Mouse (Mus musculus) ES-E14 (cell line): ENCODE data around the gene Snapc4. TPM values are rescaled to one million over a fixed set of nuclear protein-coding genes. Genes with fewer than 3 reads are reported as not detected.

Experiments
- DNase-seq: peaks from one replicate; pipeline ENCODE4 v3.0.0-alpha.2; 2013; ENCODE audit warnings: low read depth, low spot score
- H3K27ac ChIP-seq: 2 replicates; pipeline ENCODE4 v1.5.1; 2012; ENCODE audit warnings: low read depth, mild to moderate bottlenecking, low read length, moderate library complexity, mixed read lengths; ENCODE audit not compliant: poor library complexity, insufficient read depth, severe bottlenecking
- H3K36me3 ChIP-seq: 2 replicates; pipeline ENCODE4 v1.6.1; 2012; ENCODE audit warnings: mild to moderate bottlenecking, low read length, moderate library complexity, mixed read lengths; ENCODE audit not compliant: control insufficient read depth, poor library complexity, insufficient read depth, severe bottlenecking
- H3K4me1 ChIP-seq, 2 experiments: fragments of 150-350 bp in 1 of 2; sonication (generic) in 1 of 2; 2 replicates each; pipeline ENCODE4 v1.6.1; 2012; ENCODE audit warnings: low read length in 2 of 2, mild to moderate bottlenecking in 1 of 2, mixed read lengths in 1 of 2; ENCODE audit not compliant: control insufficient read depth in 2 of 2, insufficient read depth in 2 of 2, poor library complexity in 1 of 2
- H3K4me3 ChIP-seq, 2 experiments: fragments of 150-350 bp in 1 of 2; sonication (generic) in 1 of 2; 2 replicates each; pipeline ENCODE4 v1.5.1; 2012; ENCODE audit warnings: low read length in 2 of 2, low read depth in 1 of 2, mild to moderate bottlenecking in 1 of 2, mixed read lengths in 1 of 2; ENCODE audit not compliant: insufficient read depth in 1 of 2, poor library complexity in 1 of 2, severe bottlenecking in 1 of 2
- H3K9ac ChIP-seq: 2 replicates; pipeline ENCODE4 v1.6.1; 2012; ENCODE audit warnings: low read depth, mild to moderate bottlenecking, low read length, mixed read lengths; ENCODE audit not compliant: poor library complexity, insufficient read depth, severe bottlenecking
- H3K9me3 ChIP-seq: fragments of 150-350 bp; sonication (generic); 2 replicates; pipeline ENCODE4 v1.6.1; 2012; ENCODE audit warnings: low read depth, mild to moderate bottlenecking, low read length; ENCODE audit not compliant: control insufficient read depth, insufficient read depth
- CHD2 ChIP-seq: IDR thresholded peaks from 2 replicates; pipeline ENCODE4 v1.6.1; 2014; ENCODE audit warnings: mild to moderate bottlenecking, low read depth, low read length, inconsistent platforms
- HCFC1 ChIP-seq: IDR thresholded peaks from 2 replicates; pipeline ENCODE4 v1.6.1; 2012; ENCODE audit warnings: low read length, inconsistent platforms, borderline replicate concordance; ENCODE audit not compliant: insufficient read depth
- MAFK ChIP-seq: IDR thresholded peaks from 2 replicates; pipeline ENCODE4 v1.6.1; 2014; ENCODE audit warnings: mild to moderate bottlenecking, low read depth, low read length, inconsistent platforms; ENCODE audit not compliant: insufficient read depth
- ZC3H11A ChIP-seq: IDR thresholded peaks from 2 replicates; pipeline ENCODE4 v1.6.1; 2012; ENCODE audit warnings: low read depth, mild to moderate bottlenecking, inconsistent platforms, low read length, borderline replicate concordance
- ZNF384 ChIP-seq: IDR thresholded peaks from 2 replicates; pipeline ENCODE4 v1.6.1; 2012; ENCODE audit warnings: low read depth, low read length, inconsistent platforms
- in situ Hi-C, 2 experiments: fragments of 600-800 bp; cut with MboI; formaldehyde crosslinking; loops; one replicate each; pipeline ENCODE4 v1.15.1; 2025; ENCODE audit warnings: low sequenced_read_pairs in 2 of 2, inconsistent platforms in 1 of 2; ENCODE audit not compliant: unreplicated experiment in 2 of 2
- total RNA-seq: library from RNA; depleted of rRNA; stranded (reverse); fragments of 300-350 nt; gene quantifications from 2 replicates; pipeline ENCODE4 v1.2.3, GENCODE M21; 2012

Gene Snapc4
- total RNA-seq, 1 experiment = 79.2 TPM

DNA sequence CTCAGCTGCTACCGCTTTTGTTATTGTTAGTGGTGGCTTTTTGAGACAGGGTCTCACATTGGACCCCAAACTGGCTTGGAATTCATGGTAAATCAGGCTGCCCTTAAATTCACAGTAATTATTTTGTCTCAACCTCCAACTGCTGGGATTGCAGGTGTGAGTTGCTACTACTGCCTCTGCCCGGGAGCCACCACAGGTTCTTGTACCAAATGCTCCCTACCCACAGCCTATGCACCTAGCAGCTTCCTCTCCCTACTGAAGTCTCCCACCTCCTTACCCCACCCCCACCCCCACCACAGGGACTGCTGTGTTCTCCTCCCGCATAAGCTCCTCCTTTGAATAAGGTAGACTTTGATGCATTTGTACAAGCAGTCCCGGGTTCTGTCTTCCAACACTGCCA lies 24.2 kb downstream of the Snapc4 start:
- in situ Hi-C loops = no loop called here
- Histone ChIP-seq H3K4me3 (no peak overlapping the region), H3K36me3 (no peaks in the 10 kb centered on the region), H3K9ac (no peak overlapping the region), H3K4me1 (peaks cover 0 to 17% of the 10 kb centered on the region in 2 experiments; a peak in 2 of 4 replicates), H3K9me3 (no peaks in the 10 kb centered on the region), H3K27ac (no peak overlapping the region)
- DNase-seq = no peak
- TF ChIP-seq MAFK = no peak
- no peak for TF ChIP-seq ZC3H11A
- no peak for TF ChIP-seq HCFC1
- TF ChIP-seq CHD2 = no peak
- no peak for TF ChIP-seq ZNF384

DNA sequence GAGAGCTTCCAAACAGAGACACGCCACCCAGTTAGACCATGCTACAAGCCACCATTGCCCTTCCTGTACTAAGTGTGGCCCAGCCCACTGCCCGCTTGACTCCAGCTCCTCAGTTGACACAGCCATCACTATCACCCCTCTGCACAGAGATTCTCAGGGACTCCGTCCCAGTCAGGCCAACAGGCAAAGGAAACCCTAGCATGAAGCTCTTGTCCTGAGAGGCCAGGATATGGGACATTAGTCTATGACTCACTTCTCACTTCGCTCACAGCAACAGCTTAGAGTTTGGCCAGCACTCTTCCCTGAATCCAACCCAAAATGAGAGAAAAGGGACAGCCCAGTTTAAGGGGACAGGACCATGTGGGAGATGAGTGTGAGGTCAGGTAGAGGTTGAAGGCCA lies 26.1 kb downstream of the Snapc4 start:
- Histone ChIP-seq H3K9ac (no peak overlapping the region), H3K9me3 (no peaks in the 10 kb centered on the region), H3K4me1 (peaks cover 0 to 22% of the 10 kb centered on the region in 2 experiments; a peak in 3 of 4 replicates), H3K27ac (no peak overlapping the region), H3K4me3 (no peak overlapping the region), H3K36me3 (peaks cover 2% of the 10 kb centered on the region; the same call in 1 of the 2 replicates)
- TF ChIP-seq ZC3H11A = no peak
- no peak for TF ChIP-seq CHD2
- no peak for TF ChIP-seq HCFC1
- no peak for TF ChIP-seq MAFK
- no peak for TF ChIP-seq ZNF384
- in situ Hi-C loops = no loop called here
- DNase-seq = no peak

GRCm38 (mm10) chr2:26353066-26353980 lies 27.1 kb downstream of the Snapc4 start:
- H3K9ac ChIP-seq = no peak overlapping the region; the same call in 1 of the 2 replicates
- in situ Hi-C loops = no loop called here
- peaks cover 2% of the 10 kb centered on the region; the same call in 1 of the 2 replicates for H3K36me3 ChIP-seq
- H3K4me3 ChIP-seq = no peak overlapping the region
- H3K9me3 ChIP-seq = no peaks in the 10 kb centered on the region
- H3K4me1 ChIP-seq = peaks cover 0 to 22% of the 10 kb centered on the region in 2 experiments; a peak in 3 of 4 replicates
- DNase-seq = no peak
- no peak overlapping the region for H3K27ac ChIP-seq
- TF ChIP-seq CHD2 (no peak), HCFC1 (no peak), MAFK (no peak), ZNF384 (no peak), ZC3H11A (no peak)

GRCm38 (mm10) chr2:26352291-26352910 lies 28.1 kb downstream of the Snapc4 start:
- in situ Hi-C loops = no loop called here
- Histone ChIP-seq H3K9ac (peak overlapping the region; percentile 89), H3K4me3 (peak overlapping the region; percentile 89), H3K9me3 (no peaks in the 10 kb centered on the region), H3K36me3 (peaks cover 2% of the 10 kb centered on the region; the same call in 1 of the 2 replicates), H3K4me1 (peaks cover 0 to 18% of the 10 kb centered on the region in 2 experiments; a peak in 3 of 4 replicates), H3K27ac (no peak overlapping the region)
- no peak for DNase-seq
- no peak for TF ChIP-seq ZC3H11A
- TF ChIP-seq ZNF384 = no peak
